Mouse (Mus musculus) MEL (cell line): Measurements from ENCODE around the gene 2010003K11Rik.

Experiments used
- CTCF ChIP-seq, 3 experiments: IDR thresholded peaks in 2 of 3; conservative IDR thresholded peaks in 1 of 3; 2 replicates each; pipeline ENCODE4 v1.5.1; 2011 to 2012; ENCODE audit warnings: low read length in 3 of 3, low read depth in 2 of 3, mild to moderate bottlenecking in 2 of 3, improper control_type of control experiment in 1 of 3, inconsistent platforms in 1 of 3, mixed read lengths in 1 of 3, moderate library complexity in 1 of 3; ENCODE audit not compliant: control insufficient read depth in 1 of 3, insufficient read depth in 1 of 3, poor library complexity in 1 of 3, severe bottlenecking in 1 of 3
- POLR2A ChIP-seq, 2 experiments: IDR thresholded peaks; 2 replicates each; pipeline ENCODE4 v1.6.1; 2011 to 2012; ENCODE audit warnings: low read length in 2 of 2, mild to moderate bottlenecking in 2 of 2, control low read depth in 1 of 2, improper control_type of control experiment in 1 of 2, low read depth in 1 of 2, moderate library complexity in 1 of 2; ENCODE audit not compliant: control insufficient read depth in 1 of 2, insufficient read depth in 1 of 2, poor library complexity in 1 of 2
- TBP ChIP-seq: IDR thresholded peaks from 2 replicates; pipeline ENCODE4 v1.8.0; 2011; ENCODE audit warnings: low read depth, low read length, improper control_type of control experiment
- ZMIZ1 ChIP-seq: IDR thresholded peaks from 2 replicates; pipeline ENCODE4 v1.6.1; 2012; ENCODE audit warnings: low read depth, mild to moderate bottlenecking, inconsistent platforms, low read length, improper control_type of control experiment, moderate library complexity

- no peak for TF ChIP-seq TBP
- no peak for TF ChIP-seq ZMIZ1
- TF ChIP-seq CTCF (IDR thresholded peaks at IDR 0.05 in 2 of 3, conservative IDR thresholded peaks at IDR 0.05 in 1 of 3; ENCODE audit: control insufficient read depth in 1 of 3, insufficient read depth in 1 of 3, low read depth in 2 of 3, low read length in 3 of 3, poor library complexity in 1 of 3, severe bottlenecking in 1 of 3): no peak
- TF ChIP-seq POLR2A (IDR thresholded peaks at IDR 0.05; ENCODE audit: control insufficient read depth in 1 of 2, insufficient read depth in 1 of 2, low read depth in 1 of 2, low read length in 2 of 2, poor library complexity in 1 of 2): no peak
These were observed 1.7 kb downstream of the 2010003K11Rik start for GRCm38 (mm10) chr19:4496535-4497262.
